Mouse (Mus musculus): Measurements from ENCODE around the gene Gm45623.

The Gm45623 gene

DNA sequence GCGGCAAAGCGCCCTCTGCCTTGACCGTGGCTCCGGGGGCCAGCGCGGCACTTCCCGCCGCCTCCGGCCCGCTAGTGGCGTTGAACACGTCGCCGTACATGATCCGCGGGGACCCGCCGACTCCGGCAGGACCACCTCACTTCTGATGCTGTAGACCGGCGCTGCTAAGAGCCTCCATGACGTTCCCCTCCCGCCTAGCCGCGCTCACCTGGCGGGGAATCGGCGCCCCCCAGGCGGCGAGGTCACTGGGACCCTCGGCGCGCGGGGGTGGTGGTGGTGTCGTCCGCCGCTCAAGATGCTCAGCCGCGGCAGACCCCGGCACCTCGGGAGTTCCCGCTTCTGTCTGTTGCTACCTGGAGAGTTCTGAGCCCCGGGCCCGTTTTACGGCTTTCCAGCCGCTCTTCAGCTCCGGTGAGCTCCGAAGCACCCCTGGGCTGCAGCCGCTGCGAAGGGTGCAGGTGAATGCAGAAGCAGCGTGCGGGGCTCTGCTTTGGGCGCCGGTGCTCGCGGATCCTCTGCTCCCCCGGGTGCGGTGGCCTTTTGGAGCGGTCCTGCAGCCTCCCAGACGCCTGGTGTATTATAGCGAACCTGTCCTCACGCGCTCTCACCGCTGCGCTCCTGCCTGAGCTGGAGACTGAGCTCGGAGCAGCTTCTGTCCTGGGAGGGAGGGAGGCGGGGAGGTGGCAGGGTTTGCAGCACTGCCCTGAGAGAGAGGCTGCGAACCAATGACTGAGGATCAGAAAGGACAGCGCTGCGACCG is at the start of gene Gm45623:
TSS of gene Gm45623 (minus strand) at position 636 of the 760 bp plus-strand sequence.
- no peak for DNase-seq

DNA sequence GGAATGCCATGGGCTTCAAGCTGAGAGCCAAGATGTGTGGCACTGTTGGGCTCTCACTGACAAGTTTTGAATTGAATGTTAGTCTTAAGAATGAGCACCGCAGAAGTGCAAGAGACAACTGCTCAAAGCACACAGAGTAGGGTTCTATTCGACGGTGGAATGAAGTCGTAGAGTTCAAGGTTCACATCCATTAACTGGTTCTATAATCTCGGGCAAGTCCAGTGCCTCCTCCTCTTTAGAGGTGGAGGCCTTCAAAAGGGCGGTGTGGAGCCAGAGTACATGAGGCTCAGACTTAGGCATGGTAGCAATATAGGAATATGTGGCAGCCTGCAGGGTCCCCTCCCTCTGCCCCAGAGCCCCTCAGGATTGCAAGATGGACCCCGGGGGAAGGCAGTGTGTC is 43.8 kb upstream of the Gm45623 start:
- DNase-seq: no peak

DNA sequence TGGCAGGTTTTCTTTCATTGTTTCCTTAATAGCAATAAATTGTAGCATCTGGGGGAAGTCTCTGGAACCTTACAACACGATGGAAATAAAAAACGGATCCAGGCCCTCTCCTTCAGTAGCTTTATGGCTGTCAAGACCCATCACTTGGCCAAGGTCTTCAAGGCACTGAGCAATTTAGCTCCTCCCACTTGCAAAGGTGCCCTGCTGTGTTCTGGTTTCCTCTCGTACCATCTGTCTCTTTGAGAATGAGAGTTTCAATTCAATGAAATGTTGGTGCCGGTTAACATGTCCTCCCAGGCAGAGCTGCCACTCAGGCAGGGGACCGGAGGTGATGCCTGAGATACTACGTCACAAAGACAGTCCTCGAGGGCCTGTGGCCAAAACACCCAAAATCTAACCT is 41.9 kb upstream of the Gm45623 start:
- DNase-seq: no peak

DNA sequence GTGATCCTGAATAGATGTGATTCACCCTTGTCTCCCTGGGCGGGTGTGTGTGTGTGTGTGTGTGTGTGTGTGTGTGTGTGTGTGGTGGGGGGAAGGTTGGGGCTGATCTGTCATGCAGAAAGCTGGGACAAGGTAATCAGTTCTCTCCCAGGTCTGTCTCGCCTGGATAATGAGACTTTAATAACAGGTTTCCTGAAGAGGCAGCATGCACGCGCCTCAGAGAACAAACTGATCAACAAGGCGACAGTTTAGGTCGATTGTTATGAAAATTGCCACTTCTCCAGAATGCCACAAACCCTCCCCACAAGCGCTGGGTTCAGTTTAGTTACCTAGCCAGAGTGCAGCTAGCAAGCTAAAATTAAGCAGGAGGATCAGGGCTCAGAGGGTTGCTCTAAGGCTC is 40.8 kb upstream of the Gm45623 start:
- DNase-seq: no peak

DNA sequence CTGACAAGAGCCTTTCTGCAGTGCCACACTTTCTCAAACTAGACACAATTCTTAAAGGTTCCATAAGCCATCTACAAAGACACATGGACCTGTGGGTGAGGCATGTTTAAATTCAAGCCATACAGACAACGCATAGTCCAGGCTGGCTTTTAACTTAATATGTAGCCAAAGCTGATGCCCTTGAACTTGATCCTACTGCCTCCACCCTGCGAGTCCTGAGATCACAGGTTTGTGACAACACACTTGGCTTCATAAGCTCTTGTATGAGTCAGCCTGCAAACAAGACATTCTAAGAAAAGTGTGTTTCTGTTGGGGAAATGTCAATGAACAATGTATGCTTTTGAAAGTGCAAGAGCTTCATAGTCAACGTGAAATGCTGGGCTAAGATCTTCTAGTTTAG is 39.2 kb upstream of the Gm45623 start:
- DNase-seq: no peak

DNA sequence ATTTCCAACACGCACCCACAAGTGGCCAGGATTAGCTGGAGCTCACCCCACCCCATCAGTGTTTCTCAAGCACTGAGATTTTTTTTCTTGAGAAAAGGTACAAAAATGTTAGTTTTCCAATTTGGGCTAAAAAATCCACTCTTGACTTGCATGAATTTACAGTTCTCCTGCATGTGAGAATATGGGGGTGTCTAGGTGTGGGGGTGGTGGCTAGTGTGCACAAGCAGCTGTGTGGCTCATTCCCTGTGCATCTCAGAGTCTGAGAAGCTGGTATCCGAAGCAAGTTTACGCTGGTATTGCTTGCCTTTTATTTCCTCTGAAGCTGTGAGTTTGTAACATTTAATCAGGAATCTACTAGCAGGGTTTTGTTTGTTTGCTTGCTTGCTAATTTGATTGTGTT is 37.1 kb upstream of the Gm45623 start:
- DNase-seq: no peak

DNA sequence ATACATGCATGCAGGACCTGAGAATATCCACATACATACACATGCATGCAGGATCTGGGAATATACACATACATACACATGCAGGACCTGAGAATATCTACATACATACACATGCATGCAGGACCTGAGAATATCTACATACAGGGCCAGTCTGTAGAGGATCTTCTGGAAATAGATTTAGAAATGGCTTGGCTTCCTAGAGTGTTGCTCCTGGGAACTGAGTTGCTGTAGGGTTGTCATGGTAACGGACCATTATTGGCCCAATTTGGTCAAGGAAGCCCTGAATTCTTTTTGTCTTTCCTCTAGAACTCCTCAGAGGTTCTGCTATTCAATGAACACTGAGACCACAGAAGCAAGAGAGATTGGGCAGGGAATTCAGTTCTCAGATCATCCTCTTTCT is 29.0 kb upstream of the Gm45623 start:
- no peak for DNase-seq

DNA sequence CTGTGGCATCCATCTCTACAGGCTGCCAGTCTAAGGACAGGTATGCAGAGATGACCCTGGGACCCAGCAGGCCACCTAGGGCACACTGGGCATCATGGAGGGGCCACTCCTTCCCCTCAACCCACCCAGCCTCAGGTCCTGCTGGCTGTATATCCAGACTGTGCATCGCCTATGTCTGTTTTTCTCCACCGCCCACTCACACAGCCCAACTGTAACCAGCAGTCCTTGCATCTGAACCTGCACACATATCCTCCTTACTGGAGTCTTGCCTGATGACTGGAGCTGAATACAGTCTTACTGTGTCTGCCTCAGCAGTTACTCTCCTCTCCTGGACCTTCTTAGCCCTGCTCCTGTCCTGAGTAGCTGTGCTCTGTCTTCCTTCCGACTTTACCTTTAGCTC is 28.1 kb upstream of the Gm45623 start:
- no peak for DNase-seq

DNA sequence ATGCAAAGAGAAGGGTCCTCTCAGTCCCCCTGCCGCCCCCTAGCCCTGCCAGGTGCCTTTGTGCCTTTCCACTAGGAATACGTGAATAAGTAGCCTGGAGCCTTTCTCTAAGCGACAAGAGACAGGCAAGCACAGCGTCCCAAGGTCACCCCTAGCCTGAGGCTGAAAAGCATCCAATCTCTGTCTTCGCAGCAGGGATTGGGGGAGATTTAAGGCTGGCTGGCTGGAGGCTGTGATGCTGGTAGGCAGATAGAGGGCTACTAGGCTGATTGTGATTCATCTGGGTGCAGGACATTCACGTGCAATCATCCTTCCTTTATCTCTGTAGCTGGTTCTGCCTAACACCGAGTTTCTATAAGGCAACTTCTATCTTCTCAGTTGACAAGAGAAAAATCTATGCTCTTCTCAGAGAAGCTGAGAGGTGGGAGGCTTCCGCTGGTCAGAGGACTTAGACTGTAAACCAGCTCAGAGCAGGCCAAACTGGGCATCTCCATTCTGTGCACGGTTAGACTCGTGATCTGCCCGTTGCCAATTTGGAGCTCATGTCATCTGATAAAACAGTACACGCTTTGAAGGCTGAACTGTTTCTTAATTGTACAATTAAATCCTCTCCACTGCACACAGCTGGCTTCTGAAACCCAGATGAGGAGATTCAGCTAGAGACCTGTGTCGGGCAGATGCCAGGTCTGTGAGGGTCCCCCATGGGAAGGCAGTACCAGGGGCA is 27.3 kb upstream of the Gm45623 start:
- DNase-seq: no peak

DNA sequence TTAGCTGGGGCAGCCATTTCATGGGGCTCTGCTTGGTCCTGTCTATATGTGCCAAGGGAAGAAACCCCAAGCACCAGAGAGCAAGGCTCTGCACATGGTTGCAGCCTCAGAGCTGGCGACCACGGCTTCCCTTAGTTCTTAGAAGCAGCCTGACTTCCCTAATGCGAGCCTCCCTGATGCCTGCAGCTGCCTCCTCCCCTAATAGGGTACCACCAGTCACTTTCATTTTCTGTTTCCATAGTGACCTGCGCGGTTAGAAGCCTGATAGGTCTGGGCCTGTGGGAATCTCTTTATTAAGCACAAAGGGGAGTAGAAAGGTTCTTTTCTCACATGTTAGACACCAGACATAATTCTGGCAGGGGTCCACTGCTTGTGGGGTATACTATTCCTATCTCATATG is 20.7 kb upstream of the Gm45623 start:
- DNase-seq: no peak

DNA sequence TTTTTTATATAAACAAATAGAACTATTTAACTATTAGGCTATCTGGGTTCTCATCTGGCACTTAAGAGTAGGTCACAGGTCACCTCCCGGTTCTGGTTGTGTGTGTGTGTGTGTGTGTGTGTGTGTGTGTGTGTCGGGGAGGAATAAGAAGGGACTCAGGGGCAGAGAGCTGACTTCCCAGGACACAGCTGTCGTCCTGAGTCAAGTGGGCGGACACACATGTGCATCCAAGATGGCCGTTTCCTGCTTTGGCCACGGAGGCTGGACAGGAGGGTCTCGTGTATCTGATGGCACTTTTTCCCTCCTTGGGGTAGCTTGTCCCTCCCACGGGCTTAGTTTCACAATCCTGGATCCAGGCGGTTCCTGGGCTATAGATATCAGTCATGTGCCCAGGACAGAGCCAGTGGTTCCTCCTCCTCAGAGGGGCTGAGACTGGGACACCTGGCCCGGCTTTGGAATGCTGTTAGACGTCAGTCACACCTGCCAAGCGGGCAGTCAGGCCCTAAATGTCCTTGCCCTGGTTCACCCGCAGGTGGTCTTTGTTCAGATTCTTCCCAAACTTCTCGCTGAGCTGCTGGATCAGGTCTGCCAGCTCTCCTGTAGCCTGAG is 19.7 kb upstream of the Gm45623 start:
- DNase-seq: no peak

DNA sequence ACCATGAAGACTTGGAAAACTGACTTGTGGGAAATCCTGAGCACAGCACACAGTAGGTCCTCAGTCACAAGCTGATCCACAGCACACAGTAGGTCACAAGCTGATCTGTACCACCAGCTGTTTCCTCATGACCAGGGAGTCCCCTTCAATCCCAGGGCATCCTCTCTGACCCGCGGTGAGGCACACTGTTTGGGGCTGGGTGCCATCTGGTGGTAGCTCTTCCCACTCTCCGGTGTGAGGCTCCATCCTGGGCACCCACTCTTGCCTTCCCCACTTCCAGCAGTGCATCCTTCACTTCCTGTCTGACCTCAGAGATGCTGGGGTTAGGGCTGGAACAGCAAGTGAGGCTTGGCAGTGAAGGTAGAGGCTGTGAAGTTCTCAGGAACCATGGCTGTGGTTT is 19.0 kb upstream of the Gm45623 start:
- DNase-seq: no peak

DNA sequence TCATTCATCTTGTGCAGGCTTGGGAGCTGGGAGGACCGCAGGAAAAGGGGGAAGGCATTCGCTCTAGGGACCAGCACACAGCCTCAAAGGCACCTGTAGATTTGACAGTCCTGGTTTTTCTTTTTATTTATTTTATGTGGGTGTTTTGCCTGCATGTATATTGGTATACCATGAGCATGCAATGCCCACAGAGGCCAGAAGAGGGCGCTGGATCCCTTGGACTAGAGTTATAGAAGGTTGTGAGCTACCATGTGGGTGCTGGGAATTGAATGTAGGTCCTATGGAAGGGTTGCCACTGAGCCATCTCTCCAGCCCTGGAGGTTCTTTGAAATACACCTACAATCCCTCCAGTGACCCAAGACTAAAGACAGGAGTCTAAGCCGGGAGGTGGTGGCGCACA is 17.2 kb upstream of the Gm45623 start:
- no peak for DNase-seq

DNA sequence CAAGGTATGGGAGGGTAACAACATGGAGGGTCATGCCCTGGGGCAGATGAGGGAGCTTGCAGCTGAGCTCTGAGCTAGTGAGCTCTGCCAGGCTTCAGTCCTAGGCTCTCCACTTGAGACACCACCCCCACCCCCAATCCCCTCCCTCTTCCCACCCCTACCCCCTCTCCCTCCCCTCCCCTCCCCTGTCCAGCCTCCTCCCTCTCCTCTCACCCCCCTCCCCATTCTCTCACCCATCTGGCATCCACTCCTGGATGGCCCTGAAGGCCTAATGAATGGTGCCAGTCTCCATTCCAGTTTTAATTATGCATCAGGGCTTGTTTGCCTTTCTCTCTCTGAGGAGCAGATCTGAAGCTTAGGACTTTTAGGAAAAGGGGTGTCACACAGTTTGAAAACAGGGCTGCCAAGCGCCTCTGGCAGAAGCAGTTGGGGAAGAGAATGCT is 16.5 kb upstream of the Gm45623 start:
- no peak for DNase-seq

DNA sequence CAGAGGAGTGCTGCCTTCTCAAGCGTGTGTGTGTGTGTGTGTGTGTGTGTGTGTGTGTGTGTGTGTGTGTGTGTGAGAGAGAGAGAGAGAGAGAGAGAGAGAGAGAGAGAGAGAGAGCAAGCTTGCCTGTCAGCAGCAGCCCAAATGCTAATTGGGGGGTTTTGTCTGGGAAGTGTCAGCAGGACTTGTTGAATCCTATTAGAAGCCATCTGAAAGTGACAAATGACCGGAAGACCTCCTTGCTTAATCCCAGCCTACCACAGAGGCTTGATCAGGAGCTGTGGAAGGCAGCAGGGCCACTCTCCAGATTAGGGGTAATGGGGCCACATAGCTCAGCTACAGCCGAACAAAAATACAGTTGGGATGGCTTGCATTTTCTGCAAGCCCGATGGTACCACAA is 15.8 kb upstream of the Gm45623 start:
- DNase-seq: no peak

DNA sequence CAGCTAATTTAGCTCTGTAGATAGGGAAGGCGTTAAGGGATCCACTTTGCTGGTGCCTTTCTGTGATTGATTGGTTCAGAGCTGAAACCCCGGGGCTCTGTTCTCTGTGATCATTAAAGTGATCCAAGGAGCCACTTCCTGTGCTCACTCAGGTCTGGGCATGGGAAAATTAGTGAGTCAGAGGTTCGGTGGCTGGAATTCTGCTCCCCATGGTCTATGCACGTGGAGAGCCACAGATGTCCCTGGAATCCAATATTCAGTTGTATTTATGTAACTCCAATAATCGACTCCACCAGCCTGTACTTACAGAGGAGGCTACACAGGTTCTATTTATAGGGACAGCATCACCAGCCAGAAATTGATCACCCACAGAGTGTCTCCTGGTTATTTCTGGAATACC is 12.6 kb upstream of the Gm45623 start:
- no peak for DNase-seq

DNA sequence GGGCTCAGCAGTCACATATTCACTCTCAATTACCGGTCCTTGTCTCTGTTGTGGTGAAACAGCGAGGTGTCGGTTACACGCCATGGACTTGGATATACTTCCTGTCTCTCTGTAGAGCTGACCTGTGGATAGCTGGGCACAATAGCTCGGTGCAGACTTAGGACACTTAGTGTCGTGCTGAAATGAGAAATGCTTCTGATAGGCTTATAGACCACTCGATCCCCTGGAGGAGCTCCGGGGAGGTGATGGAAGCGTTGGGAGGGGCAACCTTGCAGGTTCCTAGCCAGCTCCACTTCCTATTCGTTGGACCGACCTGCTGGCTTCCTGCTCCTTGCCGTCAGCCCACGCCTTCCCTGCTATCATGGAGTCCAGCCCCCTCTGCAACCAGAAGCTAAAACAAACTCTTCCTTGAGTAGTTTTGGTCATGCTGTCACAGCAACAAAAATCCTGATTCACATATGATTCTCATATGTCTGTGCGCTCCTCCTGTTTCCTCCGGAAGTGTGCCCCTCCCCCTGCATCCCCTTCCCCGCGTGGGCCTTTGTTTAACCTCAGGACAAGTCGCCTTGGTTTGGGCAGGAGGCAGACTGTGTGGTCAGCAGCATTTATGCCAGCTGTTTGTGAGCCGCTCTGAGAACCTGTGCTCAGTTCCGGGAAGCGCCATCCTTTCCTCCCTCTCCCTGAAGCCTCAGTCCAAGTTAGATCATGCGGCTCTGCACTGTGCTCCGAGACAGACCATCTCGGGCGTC is 11.8 kb upstream of the Gm45623 start:
- DNase-seq: no peak

DNA sequence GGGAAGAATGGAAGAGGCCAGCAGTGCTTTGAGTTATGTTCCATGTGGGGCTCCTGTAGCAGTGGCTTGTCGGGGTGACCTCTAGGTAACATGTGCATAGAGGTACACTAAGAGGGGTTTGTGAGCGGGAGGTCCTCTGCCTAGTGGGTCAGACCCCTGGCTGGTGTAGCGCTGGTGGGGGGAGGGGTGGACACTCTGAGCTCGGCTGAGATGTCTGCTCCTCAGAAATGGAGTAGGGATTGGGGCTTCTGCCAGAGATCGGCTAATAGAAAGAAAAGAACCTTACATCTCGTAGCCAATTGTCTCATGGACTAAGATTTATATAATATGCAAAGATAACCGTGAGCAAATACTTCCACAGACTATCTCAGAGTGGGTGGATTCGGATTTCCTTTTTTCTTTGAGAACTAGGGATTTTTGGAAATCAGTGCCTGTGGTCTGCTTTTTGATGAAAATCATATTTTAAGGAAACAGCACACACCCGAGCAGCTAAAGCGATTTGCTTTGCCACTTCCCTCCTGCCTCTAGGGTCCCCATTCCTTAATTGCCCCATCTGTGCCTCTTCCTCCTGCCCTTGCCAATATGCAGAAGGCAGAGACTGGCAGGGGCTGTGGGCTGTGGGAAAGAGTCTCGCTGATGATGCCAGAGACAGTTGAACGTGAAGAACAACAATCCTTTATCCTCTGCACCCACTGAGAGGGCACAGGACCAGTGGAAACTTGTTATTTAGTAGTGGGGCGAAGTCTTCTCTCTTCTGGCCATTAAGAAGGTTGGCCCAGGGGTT is 9.0 kb upstream of the Gm45623 start:
- no peak for DNase-seq

DNA sequence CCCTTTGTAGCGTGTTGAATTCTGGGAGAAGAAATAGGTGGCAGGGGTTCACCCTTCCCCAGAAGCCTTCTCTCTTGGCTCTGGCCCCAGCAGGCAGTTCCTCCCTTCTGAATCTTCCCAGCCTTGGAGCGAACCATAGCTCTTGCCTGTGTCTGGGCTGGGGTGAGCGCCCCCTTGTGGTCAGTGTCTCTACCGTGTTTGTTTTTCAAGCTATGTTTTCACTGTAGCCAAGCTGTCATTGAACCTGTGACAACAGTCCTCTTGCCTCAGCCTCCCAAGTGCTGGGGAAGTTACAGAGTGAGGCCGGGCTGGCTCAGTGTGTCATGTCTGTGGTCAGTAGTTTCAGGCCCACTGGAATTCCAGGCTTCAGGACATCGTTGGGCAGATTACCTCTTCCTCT is 4.9 kb upstream of the Gm45623 start:
- peak; percentile 70 to 81 for DNase-seq

DNA sequence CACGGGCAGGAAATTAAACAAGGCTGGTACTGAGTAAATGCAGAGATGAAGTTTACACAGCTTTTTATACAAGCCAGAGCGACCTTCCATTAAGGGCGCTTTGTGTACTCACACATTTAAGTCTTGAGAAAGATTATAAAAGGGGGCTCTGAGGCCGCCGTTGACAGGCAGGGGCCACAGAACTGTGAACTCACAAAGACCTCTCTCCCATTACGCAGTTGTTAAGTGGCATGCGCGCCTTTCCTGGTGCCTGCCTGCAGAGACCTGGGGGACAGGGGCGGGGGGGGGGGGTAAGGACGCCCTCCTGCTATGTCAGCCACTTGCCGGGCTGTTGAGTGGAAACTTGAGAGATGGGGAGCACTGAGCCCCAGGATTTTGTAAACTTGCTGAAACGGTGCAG is 3.6 kb upstream of the Gm45623 start:
- DNase-seq: no peak

DNA sequence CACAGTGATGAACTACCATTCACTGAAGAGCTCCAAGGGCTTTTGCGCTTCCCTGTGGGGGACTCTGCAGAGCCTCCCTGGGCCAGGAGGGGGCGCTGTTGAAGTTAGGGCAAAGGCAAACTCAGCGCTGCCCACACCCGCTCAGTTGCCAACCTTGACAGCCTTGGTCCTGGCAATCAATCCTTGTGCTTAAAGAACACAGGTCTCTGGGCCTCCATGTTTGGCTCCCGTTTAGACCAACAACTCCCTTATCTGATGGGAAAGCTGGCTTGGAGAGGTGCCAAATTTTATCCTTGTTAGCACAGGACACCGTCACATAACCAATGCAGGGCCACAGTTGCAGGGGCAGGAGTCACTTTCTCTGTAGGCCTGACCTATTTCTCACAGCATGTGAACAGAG is 2.2 kb upstream of the Gm45623 start:
- DNase-seq: no peak

DNA sequence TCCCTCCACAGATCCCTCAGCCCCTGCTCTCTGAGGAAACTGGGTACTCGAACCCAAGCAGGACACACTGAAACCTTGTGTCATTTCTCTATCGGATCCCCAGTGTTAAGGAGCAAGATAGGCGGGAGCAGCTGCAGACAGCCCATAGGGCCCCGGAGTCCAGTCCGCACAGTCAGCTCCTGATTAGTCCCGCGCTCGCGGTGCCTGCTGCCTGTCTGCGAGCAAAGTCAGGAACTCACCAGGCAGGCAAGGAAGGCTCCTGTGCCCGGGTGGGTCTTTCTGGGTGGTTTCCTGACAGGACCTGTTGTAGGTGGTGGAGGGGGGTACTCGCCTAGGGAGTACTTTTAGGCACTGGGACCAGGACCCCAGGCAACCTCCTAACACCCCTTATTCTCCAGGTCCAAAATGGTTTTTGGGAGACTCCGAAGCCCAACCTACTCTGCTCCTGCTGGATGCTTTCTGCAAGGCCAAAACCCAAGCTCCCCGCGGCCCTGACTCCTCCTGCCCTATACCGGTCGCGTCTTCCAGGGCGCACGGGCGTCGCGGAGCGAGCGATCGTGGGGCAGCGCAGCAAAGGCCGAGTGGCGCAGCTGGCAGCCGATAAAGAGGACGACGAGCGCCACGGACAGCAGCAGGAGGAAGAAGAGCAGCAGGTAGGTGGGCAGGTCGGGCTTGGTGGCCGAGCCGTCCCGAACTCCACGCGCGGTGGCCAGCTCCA is 994 bp downstream of the Gm45623 start:
- no peak for DNase-seq

All from cerebellum, adult 18-20 months (tissue).